Mouse (Mus musculus) limb, embryonic 15.5 days (tissue): ENCODE data around the gene Cfc1. TPM values are rescaled to one million over a fixed set of nuclear protein-coding genes. Genes with fewer than 3 reads are reported as not detected.
"Not testable (repeated sequence)": the region's sequence is repeated elsewhere in the genome, so short reads cannot be mapped to it uniquely, and the experiment has no call there.

ENCODE experiments used
- ATAC-seq: fragments of 200-750 bp; cut with Nextera tagmentation; 2 replicates; pipeline ENCODE4 v1.8.0; 2017; ENCODE audit warnings: low read depth, moderate TSS enrichment; ENCODE audit not compliant: insufficient number of reproducible peaks, low FRiP score, low TSS enrichment
- H3K27ac ChIP-seq: fragments of 300-500 bp; sonication (generic); 2 replicates; pipeline ENCODE4 v1.5.1; 2015; ENCODE audit warnings: moderate library complexity, mild to moderate bottlenecking, inconsistent platforms
- H3K27me3 ChIP-seq: fragments of 300-500 bp; sonication (generic); 2 replicates; pipeline ENCODE4 v1.6.1; 2015; ENCODE audit warnings: inconsistent platforms
- H3K36me3 ChIP-seq: fragments of 300-500 bp; sonication (generic); 2 replicates; pipeline ENCODE4 v1.6.1; 2015; ENCODE audit warnings: inconsistent platforms
- H3K4me1 ChIP-seq: fragments of 300-500 bp; sonication (generic); 2 replicates; pipeline ENCODE4 v1.6.1; 2015; ENCODE audit warnings: inconsistent platforms
- H3K4me2 ChIP-seq: fragments of 300-500 bp; sonication (generic); 2 replicates; pipeline ENCODE4 v1.6.1; 2015; ENCODE audit warnings: mild to moderate bottlenecking, inconsistent platforms
- H3K4me3 ChIP-seq: fragments of 300-500 bp; sonication (generic); 2 replicates; pipeline ENCODE4 v1.5.1; 2015; ENCODE audit warnings: mild to moderate bottlenecking, inconsistent platforms
- H3K9ac ChIP-seq: fragments of 300-500 bp; sonication (generic); 2 replicates; pipeline ENCODE4 v1.6.1; 2015; ENCODE audit warnings: inconsistent platforms
- H3K9me3 ChIP-seq: fragments of 300-500 bp; sonication (generic); 2 replicates; pipeline ENCODE4 v1.6.1; 2016; ENCODE audit warnings: inconsistent platforms
- WGBS: fragments of 180-500 bp; shearing (Covaris S2); methylation state at CpG from one replicate; pipeline ENCODE4 v1.1.7; 2015; 5-methylcytosine and 5-hydroxymethylcytosine counted together
- polyA plus RNA-seq: library from polyadenylated mRNA; unstranded; fragments of >200 nt; fragmentation: Nextera tagmentation; extraction: Ambion mirVana; gene quantifications from 2 replicates; pipeline ENCODE4 v1.2.1, GENCODE M21; 2015

Gene Cfc1
- polyA plus RNA-seq, 1 experiment from 2014 or later = 0.96 TPM

GRCm38 (mm10) chr1:34517297-34517696, 18.2 kb upstream of the Cfc1 start:
- H3K36me3 ChIP-seq, H3K4me2 ChIP-seq, H3K27ac ChIP-seq, H3K9ac ChIP-seq, H3K4me3 ChIP-seq, H3K4me1 ChIP-seq, H3K27me3 ChIP-seq, ATAC-seq, H3K9me3 ChIP-seq: not testable (repeated sequence)
- 54% methylated on average over 6 of the region's 6 CpGs for WGBS

GRCm38 (mm10) chr1:34517797-34518196, 17.7 kb upstream of the Cfc1 start:
- WGBS = 27% methylated on average over 1 of the region's 1 CpGs
- not testable (repeated sequence) for ATAC-seq, H3K4me1 ChIP-seq

GRCm38 (mm10) chr1:34518259-34518658, 17.2 kb upstream of the Cfc1 start:
- Histone ChIP-seq H3K9me3 (no peaks in the 10 kb centered on the region), H3K4me2 (no peak overlapping the region), H3K27me3 (no peaks in the 10 kb centered on the region), H3K27ac (no peak overlapping the region), H3K4me1 (no peaks in the 10 kb centered on the region), H3K9ac (no peak overlapping the region), H3K4me3 (no peak overlapping the region), H3K36me3 (no peaks in the 10 kb centered on the region)
- WGBS = 71% methylated on average over 1 of the region's 1 CpGs
- no peak for ATAC-seq

More at GRCm38 (mm10) chr1:34517797-34518196, 17.7 kb upstream of the Cfc1 start:
- H3K9me3 ChIP-seq, H3K4me2 ChIP-seq, H3K4me3 ChIP-seq, H3K36me3 ChIP-seq, H3K27me3 ChIP-seq, H3K9ac ChIP-seq, H3K27ac ChIP-seq: not testable (repeated sequence)

- no peak for ATAC-seq
- Histone ChIP-seq H3K27me3 (no peaks in the 10 kb centered on the region), H3K36me3 (no peaks in the 10 kb centered on the region), H3K27ac (no peak overlapping the region), H3K4me2 (no peak overlapping the region), H3K4me3 (no peak overlapping the region), H3K9ac (no peak overlapping the region), H3K9me3 (no peaks in the 10 kb centered on the region), H3K4me1 (no peaks in the 10 kb centered on the region)
- 79% methylated on average over 6 of the region's 6 CpGs for WGBS
These were observed 13.1 kb upstream of the Cfc1 start for GRCm38 (mm10) chr1:34522205-34522849.

GRCm38 (mm10) chr1:34522850-34523244, 12.6 kb upstream of the Cfc1 start:
- Histone ChIP-seq H3K4me2 (no peak overlapping the region), H3K9ac (no peak overlapping the region), H3K27ac (no peak overlapping the region), H3K36me3 (no peaks in the 10 kb centered on the region), H3K4me3 (no peak overlapping the region), H3K9me3 (no peaks in the 10 kb centered on the region), H3K4me1 (no peaks in the 10 kb centered on the region), H3K27me3 (no peaks in the 10 kb centered on the region)
- 78% methylated on average over 3 of the region's 3 CpGs for WGBS
- no peak for ATAC-seq

GRCm38 (mm10) chr1:34523647-34524046, 11.8 kb upstream of the Cfc1 start:
- H3K4me2 ChIP-seq = no peak overlapping the region
- ATAC-seq = no peak
- H3K9me3 ChIP-seq = no peaks in the 10 kb centered on the region
- H3K27ac ChIP-seq = no peak overlapping the region
- no peak overlapping the region for H3K4me3 ChIP-seq
- H3K36me3 ChIP-seq = no peaks in the 10 kb centered on the region
- H3K4me1 ChIP-seq = no peaks in the 10 kb centered on the region
- H3K27me3 ChIP-seq = no peaks in the 10 kb centered on the region
- H3K9ac ChIP-seq = no peak overlapping the region
- WGBS = 80% methylated on average over 3 of the region's 3 CpGs

GRCm38 (mm10) chr1:34534574-34534973, 874 bp upstream of the Cfc1 start:
- not testable (repeated sequence) for H3K4me3 ChIP-seq, H3K4me1 ChIP-seq, ATAC-seq, H3K27ac ChIP-seq, H3K9me3 ChIP-seq, H3K9ac ChIP-seq, H3K4me2 ChIP-seq, H3K36me3 ChIP-seq
- 40% methylated on average over 3 of the region's 3 CpGs for WGBS
- peaks cover 36% of the 10 kb centered on the region for H3K27me3 ChIP-seq

- Histone ChIP-seq H3K9ac (no peak overlapping the region), H3K27me3 (peaks cover 36% of the 10 kb centered on the region), H3K4me3 (peak overlapping the region; percentile 22), H3K36me3 (no peaks in the 10 kb centered on the region), H3K4me2 (peak overlapping the region; percentile 41), H3K4me1 (peaks cover 7% of the 10 kb centered on the region), H3K27ac (no peak overlapping the region), H3K9me3 (no peaks in the 10 kb centered on the region)
- no peak for ATAC-seq
- 1% methylated on average over 14 of the region's 14 CpGs for WGBS
These were observed 881 bp downstream of the Cfc1 start for GRCm38 (mm10) chr1:34536291-34536766.

GRCm38 (mm10) chr1:34536767-34537485, 1.5 kb downstream of the Cfc1 start:
- WGBS = 5% methylated on average over 16 of the region's 16 CpGs
- Histone ChIP-seq H3K9ac (no peak overlapping the region), H3K4me3 (peak overlapping the region; percentile 22), H3K9me3 (no peaks in the 10 kb centered on the region), H3K27me3 (peaks cover 36% of the 10 kb centered on the region), H3K4me2 (peak overlapping the region; percentile 41), H3K27ac (no peak overlapping the region), H3K36me3 (no peaks in the 10 kb centered on the region), H3K4me1 (peaks cover 7% of the 10 kb centered on the region)
- peak; percentile 68 for ATAC-seq

GRCm38 (mm10) chr1:34547074-34547473, 11.6 kb downstream of the Cfc1 start:
- no peak overlapping the region for H3K4me3 ChIP-seq
- H3K9ac ChIP-seq = no peak overlapping the region
- H3K9me3 ChIP-seq = no peaks in the 10 kb centered on the region
- H3K36me3 ChIP-seq = no peaks in the 10 kb centered on the region
- no peak overlapping the region for H3K4me2 ChIP-seq
- WGBS = 80% methylated on average over 1 of the region's 1 CpGs
- H3K27ac ChIP-seq = no peak overlapping the region
- no peaks in the 10 kb centered on the region for H3K27me3 ChIP-seq
- no peak for ATAC-seq
- no peaks in the 10 kb centered on the region for H3K4me1 ChIP-seq

- Histone ChIP-seq H3K4me1 (no peaks in the 10 kb centered on the region), H3K4me2 (no peak overlapping the region), H3K36me3 (no peaks in the 10 kb centered on the region), H3K9ac (no peak overlapping the region), H3K27me3 (no peaks in the 10 kb centered on the region), H3K27ac (no peak overlapping the region), H3K9me3 (no peaks in the 10 kb centered on the region), H3K4me3 (no peak overlapping the region)
- WGBS = 86% methylated on average over 1 of the region's 1 CpGs
- no peak for ATAC-seq
These were observed 18.2 kb downstream of the Cfc1 start for GRCm38 (mm10) chr1:34553690-34554089.

GRCm38 (mm10) chr1:34554275-34554674, 18.8 kb downstream of the Cfc1 start:
- H3K9ac ChIP-seq = no peak overlapping the region
- no peak overlapping the region for H3K4me3 ChIP-seq
- H3K36me3 ChIP-seq = no peaks in the 10 kb centered on the region
- no peaks in the 10 kb centered on the region for H3K27me3 ChIP-seq
- H3K9me3 ChIP-seq = no peaks in the 10 kb centered on the region
- no peak overlapping the region for H3K27ac ChIP-seq
- no peak overlapping the region for H3K4me2 ChIP-seq
- ATAC-seq = no peak
- 83% methylated on average over 7 of the region's 7 CpGs for WGBS
- H3K4me1 ChIP-seq = no peaks in the 10 kb centered on the region
